Mouse (Mus musculus) NIH3T3 (cell line): ENCODE data around the gene Prdx3.
"Not testable (repeated sequence)": the region's sequence is repeated elsewhere in the genome, so short reads cannot be mapped to it uniquely, and the experiment has no call there.

Experiments
- DNase-seq: peaks from one replicate; pipeline ENCODE4 v3.0.0-alpha.2; 2012; ENCODE audit warnings: low read depth

Gene Prdx3

DNA sequence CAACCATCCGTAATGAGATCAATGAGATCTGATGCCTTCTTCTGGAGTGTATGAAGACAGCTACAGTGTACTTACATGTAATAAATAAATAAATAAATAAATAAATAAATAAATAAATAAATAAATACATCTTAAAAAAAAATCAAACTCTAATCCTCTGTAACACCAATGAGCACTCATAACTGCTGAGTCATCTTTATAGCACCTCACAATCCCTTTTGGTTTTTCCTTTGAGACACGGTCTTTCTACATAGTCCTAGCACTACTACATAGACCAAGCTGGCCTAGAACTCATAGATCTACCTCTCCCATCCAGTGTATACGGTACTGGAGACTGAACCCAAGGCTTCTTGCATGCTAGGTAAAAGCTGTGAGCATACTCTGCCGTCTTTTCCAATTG lies 8.2 kb downstream of the Prdx3 start:
- not testable (repeated sequence) for DNase-seq

DNA sequence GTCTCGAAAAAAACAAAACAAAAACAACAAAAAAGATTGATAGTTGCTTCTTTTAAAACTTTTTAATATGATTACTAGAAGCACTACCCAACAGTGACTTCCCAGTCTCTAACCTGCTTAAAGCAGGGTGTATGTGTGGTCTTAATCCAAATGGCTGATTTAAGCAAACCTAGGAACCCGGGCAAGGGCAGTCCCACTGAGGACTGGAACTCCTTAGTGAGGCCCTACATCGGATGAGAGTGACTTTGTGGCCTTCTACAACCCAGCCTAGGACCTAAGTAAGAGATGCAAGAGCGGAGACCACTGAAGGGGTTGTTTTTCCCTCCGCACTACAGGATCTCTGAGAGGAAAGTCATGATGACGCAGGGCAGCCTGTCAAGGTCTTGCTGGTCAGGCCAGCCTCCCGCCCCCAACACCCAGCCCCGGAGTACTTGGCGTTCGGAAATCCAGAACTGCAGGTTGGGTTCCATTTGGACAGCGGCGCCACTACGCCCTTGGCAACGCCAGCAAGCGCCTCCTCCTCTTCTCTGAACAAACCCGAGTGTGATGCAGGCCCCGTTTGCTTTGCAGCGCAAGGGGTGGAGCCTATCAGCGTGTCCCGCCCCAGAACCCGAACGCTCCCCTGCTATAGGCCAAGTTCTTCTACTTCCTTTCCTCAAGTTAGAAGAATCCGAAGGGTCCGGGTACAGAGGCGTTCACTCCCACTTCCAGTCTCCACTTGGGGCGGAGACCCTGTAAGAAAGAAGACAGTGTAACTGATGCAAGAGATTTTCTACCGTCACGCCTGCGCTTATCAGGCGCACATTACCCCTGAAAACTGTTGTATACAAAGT lies 13.3 kb downstream of the Prdx3 start, which contains the start of gene Sfxn4:
Gene Sfxn4 (minus strand): TSS at position 612 of the 833 bp plus-strand sequence.
- DNase-seq: peak; percentile 96

DNA sequence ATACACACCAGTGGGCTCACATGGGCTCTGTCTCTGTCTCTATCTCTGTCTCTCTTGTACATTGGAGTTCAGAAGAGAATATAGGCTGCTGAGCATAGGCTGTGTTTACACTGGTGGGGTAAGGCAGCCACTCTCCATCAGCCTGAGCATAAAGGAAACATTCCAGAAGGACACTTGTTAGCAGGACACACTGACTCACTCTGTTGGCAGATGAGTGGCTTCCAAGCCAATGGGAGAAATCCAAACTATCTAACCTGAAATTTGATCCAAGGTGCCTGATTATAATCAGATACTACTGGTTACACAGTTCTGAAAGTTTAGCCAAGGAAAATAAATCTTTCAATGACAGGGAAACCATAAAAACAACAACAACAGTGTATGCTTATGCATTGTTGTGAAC lies 28.6 kb downstream of the Prdx3 start:
- peak; percentile 69 for DNase-seq

DNA sequence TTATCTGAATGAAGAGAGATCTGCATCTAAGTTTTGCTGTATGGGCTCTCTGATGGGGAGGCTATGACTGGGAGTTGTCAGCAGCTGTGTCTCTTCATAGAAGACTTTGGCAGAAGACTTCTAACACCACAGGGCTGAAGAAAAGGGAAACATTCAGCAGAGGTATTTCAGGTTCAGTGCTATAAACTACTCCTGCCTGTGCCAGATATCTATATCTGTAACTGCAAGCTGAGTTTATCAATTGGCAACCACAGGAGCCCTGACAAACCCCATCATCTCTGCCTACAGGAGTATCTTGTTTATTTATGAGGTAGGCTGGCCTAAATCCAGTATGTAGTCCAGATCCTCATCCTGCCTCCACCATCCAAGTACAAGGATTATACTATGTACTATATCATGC lies 31.0 kb downstream of the Prdx3 start:
- no peak for DNase-seq

DNA sequence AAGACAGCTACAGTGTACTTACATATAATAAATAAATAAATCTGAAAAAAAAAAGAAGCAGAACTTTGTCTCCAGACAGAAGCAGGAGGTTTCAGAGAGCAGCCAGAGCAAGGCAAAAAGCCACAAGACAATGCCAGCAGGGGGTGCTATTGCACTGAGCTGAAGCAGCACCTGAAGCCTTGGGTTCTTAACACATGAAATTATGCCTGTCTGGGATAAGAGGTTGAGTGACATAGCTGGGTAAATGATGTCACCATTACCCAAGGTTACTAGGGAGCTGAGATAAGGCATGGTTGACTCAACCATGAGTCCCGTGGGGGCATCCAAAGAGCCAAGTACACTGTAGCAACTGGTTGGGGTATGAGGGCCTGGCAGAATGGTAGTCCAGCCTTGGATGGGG lies 36.6 kb downstream of the Prdx3 start:
- peak; percentile 86 for DNase-seq

DNA sequence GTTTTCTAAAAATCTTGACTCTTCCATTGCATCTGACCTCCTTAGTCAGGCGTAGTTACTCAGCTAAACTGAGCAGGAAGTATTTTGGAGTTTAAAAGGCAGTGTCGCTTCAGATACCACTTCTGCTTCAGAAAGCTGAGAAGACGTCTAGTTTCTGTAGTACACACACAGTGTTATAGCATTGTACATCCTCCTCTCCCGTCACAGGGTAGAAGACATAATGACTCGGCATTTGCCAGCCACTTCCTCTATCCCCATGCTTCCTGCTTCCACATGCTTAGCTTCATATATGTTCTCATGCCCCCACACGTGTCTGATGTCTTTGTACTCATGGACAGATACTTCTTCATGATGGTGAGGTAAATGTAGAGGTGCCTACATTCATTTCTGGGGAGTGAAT lies 55.7 kb downstream of the Prdx3 start:
- DNase-seq: no peak
